Mouse (Mus musculus) B cell, adult 2 months (primary cell): ENCODE results near the gene Cnst.
A peak's percentile ranks its signal among the peaks of the same experiment; 100 is the strongest.

ENCODE experiments used
- DNase-seq, 2 experiments: peaks; one replicate each; pipeline ENCODE4 v3.0.0; 2022

The Cnst gene

GRCm38 (mm10) chr1:179545768-179546550, at the start of gene Cnst, which contains the start of gene Tfb2m:
Gene Cnst, plus strand, starts transcription at chr1:179546370.
Gene Tfb2m, minus strand, starts transcription at chr1:179546267.
- DNase-seq = peak; percentile 98

DNA sequence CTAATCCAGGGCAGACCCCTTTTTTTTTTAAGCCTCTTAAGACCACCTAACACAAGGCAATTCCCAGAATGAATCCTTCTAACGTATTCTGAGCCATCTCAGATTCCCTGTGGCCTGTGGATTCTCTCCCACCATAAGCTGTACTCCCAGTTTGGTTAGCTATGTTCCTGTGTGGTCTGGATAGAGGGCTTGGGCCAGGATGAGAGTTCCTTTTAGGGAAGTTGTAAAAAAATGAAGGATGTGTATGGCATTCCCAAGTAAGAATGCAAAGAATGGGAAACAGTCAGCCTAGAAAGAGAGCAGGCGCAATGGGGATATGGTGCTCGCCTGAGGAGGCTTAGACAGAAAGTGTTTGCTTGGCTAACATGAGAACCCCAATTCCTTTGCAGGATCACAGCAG, 46.9 kb upstream of the Cnst start:
- no peak for DNase-seq

DNA sequence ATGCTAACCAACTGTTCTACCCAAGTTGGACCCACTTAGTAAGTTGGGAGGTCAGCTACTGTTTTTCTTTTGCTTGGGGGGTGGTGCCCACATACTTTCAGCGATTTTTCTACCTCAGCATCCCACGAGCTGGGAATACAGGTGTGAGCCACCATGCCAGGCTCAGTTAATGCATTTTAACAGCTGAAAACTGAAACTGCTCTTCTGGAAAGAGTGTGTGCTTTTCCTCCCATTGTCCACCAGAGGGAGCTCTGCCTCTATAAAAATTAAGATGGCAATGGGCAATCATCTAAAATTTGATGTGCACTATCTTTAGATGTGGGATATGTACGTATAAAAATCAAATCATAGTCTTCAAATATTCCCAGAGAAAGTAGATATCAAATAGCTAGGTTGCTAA, 43.6 kb upstream of the Cnst start:
- DNase-seq = peak; percentile 37 to 39

GRCm38 (mm10) chr1:179506530-179507315, 39.4 kb upstream of the Cnst start:
- DNase-seq = peak; percentile 46 to 52

- no peak for DNase-seq
Observed at GRCm38 (mm10) chr1:179510546-179511340, 35.4 kb upstream of the Cnst start.

GRCm38 (mm10) chr1:179511895-179512294, 34.3 kb upstream of the Cnst start:
- no peak for DNase-seq

GRCm38 (mm10) chr1:179516941-179517712, 29.0 kb upstream of the Cnst start:
- peak; percentile 19 to 27 for DNase-seq

DNA sequence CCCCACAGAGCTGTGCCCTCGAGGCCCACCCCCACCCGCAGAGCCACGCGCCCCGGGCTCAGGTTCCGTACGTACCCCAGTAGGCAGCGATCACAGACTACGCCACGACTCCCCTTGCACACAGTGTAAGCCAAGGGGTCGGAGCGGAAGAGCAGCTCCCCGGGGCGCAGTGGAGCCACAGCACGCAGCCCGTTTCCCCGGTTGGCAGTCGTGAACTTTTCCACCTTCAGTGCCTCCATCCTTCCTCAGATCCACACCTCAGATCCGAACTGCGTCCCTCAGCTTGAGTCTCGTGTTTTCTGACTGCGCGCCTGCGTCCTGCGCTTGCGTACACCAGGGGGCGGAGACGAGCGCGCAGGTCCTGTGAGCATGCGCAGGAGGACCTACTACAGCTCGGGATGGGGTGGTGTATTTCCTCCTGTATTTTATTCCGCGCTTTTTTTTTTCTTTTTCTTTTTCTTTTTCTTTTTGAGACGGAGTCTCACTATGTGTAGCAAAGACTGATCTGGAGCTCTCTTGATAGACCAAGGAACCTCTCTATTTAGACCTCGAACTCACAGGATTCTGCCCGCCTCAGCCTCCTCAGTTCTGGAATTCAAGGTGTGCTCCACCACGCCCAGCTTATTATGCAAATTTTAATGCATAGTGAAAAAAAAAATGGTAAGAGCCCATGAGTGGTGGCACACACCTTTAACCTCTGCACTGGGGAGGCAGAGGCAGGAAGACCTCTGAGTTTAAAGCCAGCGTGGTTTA, 28.3 kb upstream of the Cnst start, which contains the start of gene Smyd3:
Smyd3 (minus strand) TSS at position 329 of the 753 bp plus-strand sequence.
- peak; percentile 88 for DNase-seq

DNA sequence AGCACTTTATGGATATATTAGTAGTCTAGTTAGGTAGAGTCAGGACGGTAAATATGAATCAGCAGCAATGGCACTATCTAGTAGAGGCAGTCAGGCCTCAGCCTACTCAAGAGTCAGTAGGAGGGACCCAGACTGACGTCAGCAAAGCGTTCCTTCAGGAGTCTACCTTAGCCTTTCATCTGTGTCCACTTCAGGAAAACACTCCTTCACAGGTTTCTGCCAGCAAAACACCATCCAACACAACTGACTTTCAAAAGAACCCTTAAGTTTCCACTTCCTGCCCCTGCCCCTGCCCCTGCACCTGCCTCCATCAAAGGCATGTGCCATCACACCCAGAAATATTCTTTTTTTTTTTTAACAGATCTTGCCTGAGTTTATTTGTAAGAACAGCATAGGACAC, 26.3 kb upstream of the Cnst start:
- DNase-seq = no peak

GRCm38 (mm10) chr1:179539054-179539453, 7.1 kb upstream of the Cnst start:
- no peak for DNase-seq

DNA sequence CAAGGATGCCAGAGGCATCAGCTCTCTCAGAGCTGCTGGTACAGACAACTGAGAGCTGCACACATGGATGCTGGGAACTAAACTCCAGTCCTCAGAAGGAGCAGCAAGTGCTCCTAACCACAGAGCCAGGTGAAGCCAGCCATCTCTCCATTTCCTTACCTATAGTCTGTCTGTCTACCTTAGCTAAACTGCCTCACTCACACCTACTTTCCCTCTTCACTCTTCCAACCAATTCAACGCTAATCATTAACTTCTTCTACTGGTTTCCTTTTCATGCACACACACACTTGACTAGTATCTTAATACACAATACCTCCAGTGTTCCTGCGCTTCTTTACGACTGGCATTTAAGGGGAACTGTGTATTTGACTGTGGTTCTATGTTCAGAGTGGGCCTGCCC, 6.3 kb upstream of the Cnst start:
- DNase-seq = no peak

- peak; percentile 43 to 44 for DNase-seq
Observed at GRCm38 (mm10) chr1:179541502-179541901, 4.7 kb upstream of the Cnst start.

DNA sequence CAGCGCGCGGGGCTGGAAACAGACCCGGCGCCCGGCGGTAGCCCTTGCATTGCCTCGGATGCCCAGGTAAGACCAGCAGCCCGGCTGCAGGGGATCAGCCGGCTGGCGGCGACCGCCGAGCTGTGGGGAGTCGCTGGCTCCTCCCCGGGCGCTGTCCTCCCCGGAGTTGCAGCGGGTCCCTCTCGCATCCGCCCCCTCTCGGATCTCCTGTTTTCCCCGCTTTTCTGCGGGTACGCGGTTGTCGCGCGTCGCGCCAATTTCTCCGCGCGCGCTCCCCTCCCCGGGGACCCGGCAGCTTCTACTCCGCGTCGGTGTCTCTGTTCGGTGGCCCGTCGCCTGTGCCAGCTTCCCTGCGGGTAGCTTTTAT, 364 bp downstream of the Cnst start:
- no peak for DNase-seq

GRCm38 (mm10) chr1:179547176-179547575, 1.0 kb downstream of the Cnst start:
- DNase-seq = no peak

GRCm38 (mm10) chr1:179548220-179548619, 2.0 kb downstream of the Cnst start:
- DNase-seq = no peak

- DNase-seq = no peak
Observed at GRCm38 (mm10) chr1:179548996-179549752, 3.0 kb downstream of the Cnst start.

GRCm38 (mm10) chr1:179551336-179551735, 5.2 kb downstream of the Cnst start:
- no peak for DNase-seq

GRCm38 (mm10) chr1:179551921-179552320, 5.8 kb downstream of the Cnst start:
- DNase-seq = no peak

DNA sequence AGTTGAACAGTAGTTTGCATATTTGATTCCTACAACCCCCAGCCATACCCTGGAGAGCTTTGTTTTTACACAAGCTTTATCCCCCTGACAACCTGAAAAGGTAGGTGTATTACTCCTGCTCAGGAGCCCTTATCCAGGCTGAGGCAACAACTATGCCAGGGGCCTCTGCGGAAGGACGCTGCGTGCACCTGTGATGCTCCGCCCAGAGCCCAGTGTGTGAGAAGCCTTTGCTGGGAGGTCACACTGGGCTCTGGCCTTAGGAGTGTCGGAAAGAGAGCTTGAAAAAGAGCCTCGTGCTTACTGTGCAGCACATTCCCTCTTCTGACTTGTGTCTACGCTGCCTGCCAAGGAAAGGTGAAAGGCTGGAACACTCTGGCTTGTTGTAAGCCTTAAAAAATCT, 6.6 kb downstream of the Cnst start:
- DNase-seq = no peak

GRCm38 (mm10) chr1:179553197-179553948, 7.2 kb downstream of the Cnst start:
- DNase-seq = no peak
